Mouse (Mus musculus) stomach, embryonic 16.5 days (tissue): Measurements from ENCODE around the gene Mgat3. TPM values are rescaled to one million over a fixed set of nuclear protein-coding genes. Genes with fewer than 3 reads are reported as not detected.

ENCODE experiments used
- ATAC-seq: fragments of 200-750 bp; cut with Nextera tagmentation; 2 replicates; pipeline ENCODE4 v1.8.0; 2017; ENCODE audit warnings: moderate number of reproducible peaks, moderate TSS enrichment; ENCODE audit not compliant: insufficient read depth, low FRiP score
- H3K27ac ChIP-seq: fragments of 300-500 bp; sonication (generic); 2 replicates; pipeline ENCODE4 v1.5.1; 2014; ENCODE audit warnings: low read length
- H3K27me3 ChIP-seq: fragments of 300-500 bp; sonication (generic); 2 replicates; pipeline ENCODE4 v1.6.1; 2014; ENCODE audit warnings: low read length, control low read depth, mixed read lengths; ENCODE audit not compliant: control insufficient read depth, insufficient read depth
- H3K36me3 ChIP-seq: fragments of 300-500 bp; sonication (generic); 2 replicates; pipeline ENCODE4 v1.6.1; 2014; ENCODE audit warnings: low read length; ENCODE audit not compliant: control insufficient read depth, insufficient read depth
- H3K4me1 ChIP-seq: fragments of 300-500 bp; sonication (generic); 2 replicates; pipeline ENCODE4 v1.6.1; 2014; ENCODE audit warnings: low read length, control low read depth, mixed read lengths; ENCODE audit not compliant: control insufficient read depth, insufficient read depth
- H3K4me2 ChIP-seq: fragments of 300-500 bp; sonication (generic); 2 replicates; pipeline ENCODE4 v1.6.1; 2014; ENCODE audit warnings: low read depth, low read length, mixed read lengths
- H3K4me3 ChIP-seq: fragments of 300-500 bp; sonication (generic); replicated peaks from 2 replicates; pipeline ENCODE4 v1.5.1; 2014; ENCODE audit warnings: mild to moderate bottlenecking, low read length
- H3K9ac ChIP-seq: fragments of 300-500 bp; sonication (generic); 2 replicates; pipeline ENCODE4 v1.6.1; 2014; ENCODE audit warnings: low read length
- H3K9me3 ChIP-seq: fragments of 300-500 bp; sonication (generic); replicated peaks from 2 replicates; pipeline ENCODE4 v1.6.1; 2016; ENCODE audit warnings: low read length, control low read depth; ENCODE audit not compliant: control insufficient read depth
- WGBS: fragments of 180-500 bp; shearing (Covaris S2); extraction: QIAGEN DNeasy Blood & Tissue Kit; methylation state at CpG from one replicate; pipeline ENCODE4 v1.1.7; 2014; 5-methylcytosine and 5-hydroxymethylcytosine counted together
- polyA plus RNA-seq: library from polyadenylated mRNA; unstranded; fragments of >200 nt; fragmentation: Nextera tagmentation; extraction: Ambion mirVana; gene quantifications from 2 replicates; pipeline ENCODE4 v1.2.1, GENCODE M21; 2015

The Mgat3 gene
- polyA plus RNA-seq, result 8.7 and 10.5 TPM in 2 replicates

DNA sequence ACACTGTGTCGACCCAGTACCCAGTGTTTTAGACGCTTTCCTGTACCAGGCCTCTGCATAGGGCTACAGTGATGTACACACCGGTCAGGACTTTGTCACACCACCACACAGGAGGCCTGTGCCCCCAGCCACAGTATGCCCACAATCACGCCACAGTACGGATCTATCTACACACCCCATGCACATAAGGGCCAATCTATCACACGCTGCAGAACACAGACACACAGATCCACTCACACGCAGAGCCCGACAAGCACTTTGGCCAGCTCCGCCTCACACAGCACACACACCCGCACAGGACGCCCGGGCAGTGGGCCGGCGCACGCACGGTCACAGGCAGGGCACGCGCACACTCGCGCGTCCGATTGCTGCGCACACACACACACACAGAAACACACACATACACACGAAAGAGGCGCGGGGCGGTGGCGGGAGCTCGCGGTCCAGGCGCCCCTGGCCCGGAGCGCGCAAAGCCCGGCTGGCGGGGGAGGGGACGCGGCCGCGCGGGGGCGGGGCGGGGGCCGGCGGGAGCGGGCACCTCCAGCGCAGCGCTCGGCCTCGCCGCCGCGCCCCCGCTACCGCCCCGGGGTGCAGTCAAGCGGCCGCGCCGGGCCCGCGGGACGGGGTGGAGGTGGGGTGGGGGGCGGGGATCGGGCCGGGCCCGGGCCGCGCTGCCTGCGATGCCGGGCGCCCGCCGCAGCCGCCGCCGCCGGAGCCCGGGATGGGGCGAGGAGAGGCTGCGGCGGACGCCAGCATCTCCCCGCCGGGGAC, at the start of gene Mgat3:
TSS of gene Mgat3 (plus strand) at position 721 of the 771 bp plus-strand sequence.
- Histone ChIP-seq H3K27ac (peak within 1 kb of the TSS; percentile 91), H3K9me3 (no peaks in the 10 kb centered on the region), H3K4me3 (peak within 1 kb of the TSS; percentile 86), H3K4me2 (peak within 1 kb of the TSS; percentile 78), H3K36me3 (no peaks in the 10 kb centered on the region), H3K4me1 (peaks cover 37% of the 10 kb centered on the region), H3K27me3 (no peaks in the 10 kb centered on the region), H3K9ac (peak within 1 kb of the TSS; percentile 98)
- peak; percentile 68 for ATAC-seq
- WGBS, result 3% methylated on average over 64 of the region's 85 CpGs

DNA sequence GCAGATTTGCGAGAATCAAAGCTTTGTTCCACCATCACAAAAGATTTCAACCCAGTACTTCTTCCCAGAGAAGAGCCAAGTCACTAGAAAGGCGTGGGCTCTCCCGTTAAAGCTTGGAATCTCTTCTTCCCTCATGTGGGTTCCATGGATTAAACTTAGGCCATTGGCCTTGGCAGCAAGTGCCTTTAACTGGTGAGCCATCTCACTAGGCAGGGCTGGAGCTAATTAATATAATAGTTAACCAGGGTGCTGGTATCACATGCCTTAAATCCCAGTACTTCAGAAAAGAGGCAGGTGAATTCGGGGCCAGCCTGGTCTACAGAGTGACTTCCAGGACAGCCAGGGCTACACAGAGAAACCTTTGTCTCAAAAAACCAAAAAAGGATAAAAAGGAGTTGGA, 48.9 kb upstream of the Mgat3 start:
- Histone ChIP-seq H3K9me3 (no peaks in the 10 kb centered on the region), H3K27ac (no peak overlapping the region), H3K4me3 (no peak overlapping the region), H3K4me2 (no peak overlapping the region), H3K4me1 (no peaks in the 10 kb centered on the region), H3K9ac (no peak overlapping the region), H3K36me3 (no peaks in the 10 kb centered on the region), H3K27me3 (no peaks in the 10 kb centered on the region)
- 72% methylated on average over 4 of the region's 4 CpGs for WGBS
- ATAC-seq, result no peak

DNA sequence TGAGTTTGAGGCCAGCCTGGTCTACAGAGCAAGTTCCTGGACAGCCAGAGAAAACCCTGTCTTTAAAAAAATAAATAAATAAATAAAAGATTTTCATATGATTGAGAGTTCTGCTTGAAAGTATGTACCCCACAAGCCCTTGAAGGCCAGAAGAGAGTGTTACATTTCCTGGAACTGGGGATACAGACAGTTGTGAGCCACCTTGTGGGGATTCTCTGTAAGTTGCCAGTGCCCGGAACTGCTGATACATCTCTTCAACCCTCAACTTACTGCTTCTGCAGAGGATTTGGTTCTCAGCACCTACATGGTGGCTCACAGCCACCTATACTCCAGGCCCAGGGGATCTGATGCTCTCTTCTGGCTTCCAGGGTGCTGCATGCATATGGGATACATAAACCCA, 46.3 kb upstream of the Mgat3 start:
- no peaks in the 10 kb centered on the region for H3K36me3 ChIP-seq
- WGBS, result 38% methylated on average over 1 of the region's 1 CpGs
- no peak overlapping the region for H3K4me2 ChIP-seq
- no peaks in the 10 kb centered on the region for H3K4me1 ChIP-seq
- no peak overlapping the region for H3K9ac ChIP-seq
- no peaks in the 10 kb centered on the region for H3K27me3 ChIP-seq
- no peak overlapping the region for H3K4me3 ChIP-seq
- no peaks in the 10 kb centered on the region for H3K9me3 ChIP-seq
- ATAC-seq, result 0 out of 2 replicates have a peak, but pooled peaks have one; percentile 30
- no peak overlapping the region for H3K27ac ChIP-seq

GRCm38 (mm10) chr15:80129982-80130381, 43.5 kb upstream of the Mgat3 start:
- Histone ChIP-seq H3K4me2 (no peak overlapping the region), H3K9me3 (no peaks in the 10 kb centered on the region)
- 87% methylated on average over 6 of the region's 6 CpGs for WGBS

DNA sequence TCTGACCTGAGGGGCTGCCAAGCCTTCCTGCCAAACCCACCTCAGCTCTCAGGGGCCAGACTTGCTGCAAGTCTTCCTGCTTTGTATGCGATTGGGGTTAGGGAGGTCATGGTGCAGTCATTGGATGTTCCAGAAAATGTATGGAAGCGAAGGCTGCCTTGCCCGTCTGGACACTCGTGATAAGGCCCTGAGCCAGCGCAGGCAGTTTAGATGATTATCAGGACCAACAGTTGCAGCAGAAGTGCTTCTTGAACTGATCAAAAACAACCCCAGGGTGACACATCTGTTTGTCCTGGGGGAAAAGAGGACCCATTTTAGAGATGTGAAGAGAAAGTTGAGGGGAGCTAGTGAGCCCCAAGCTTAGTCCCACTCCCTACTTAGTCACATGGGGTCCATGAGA, 42.8 kb upstream of the Mgat3 start:
- H3K4me3 ChIP-seq, result no peak overlapping the region
- H3K9me3 ChIP-seq, result no peaks in the 10 kb centered on the region
- no peaks in the 10 kb centered on the region for H3K36me3 ChIP-seq
- H3K4me2 ChIP-seq, result no peak overlapping the region
- H3K9ac ChIP-seq, result no peak overlapping the region
- ATAC-seq, result no peak
- H3K27ac ChIP-seq, result no peak overlapping the region
- peaks cover 20% of the 10 kb centered on the region for H3K4me1 ChIP-seq
- WGBS, result 70% methylated on average over 5 of the region's 5 CpGs
- H3K27me3 ChIP-seq, result no peaks in the 10 kb centered on the region

More at GRCm38 (mm10) chr15:80129982-80130381, 43.5 kb upstream of the Mgat3 start:
- H3K4me3 ChIP-seq, result no peak overlapping the region
- no peaks in the 10 kb centered on the region for H3K27me3 ChIP-seq
- no peaks in the 10 kb centered on the region for H3K36me3 ChIP-seq
- no peak overlapping the region for H3K27ac ChIP-seq
- no peak overlapping the region for H3K9ac ChIP-seq
- no peak for ATAC-seq
- peaks cover 13% of the 10 kb centered on the region for H3K4me1 ChIP-seq

DNA sequence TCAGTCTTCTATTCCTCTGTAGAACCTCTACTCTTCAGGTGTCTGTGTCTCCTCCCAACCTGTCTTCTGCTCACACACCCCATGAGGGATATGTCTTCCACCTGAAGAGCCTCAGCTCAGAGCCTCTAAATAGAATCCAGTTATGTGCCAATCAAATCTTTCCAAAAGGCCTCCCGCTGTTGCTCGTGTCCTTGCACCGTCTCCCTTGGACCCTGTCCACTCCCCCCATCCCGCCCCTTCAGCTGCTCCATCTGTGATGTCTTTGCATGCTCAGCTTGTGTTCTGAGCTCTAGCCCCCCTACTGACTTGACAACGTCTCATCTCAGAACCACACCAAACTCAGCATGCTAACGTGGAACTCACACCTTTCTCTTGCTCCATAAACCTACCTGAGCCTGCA, 42.1 kb upstream of the Mgat3 start:
- H3K36me3 ChIP-seq, result no peaks in the 10 kb centered on the region
- no peaks in the 10 kb centered on the region for H3K27me3 ChIP-seq
- 73% methylated on average over 6 of the region's 6 CpGs for WGBS
- no peak overlapping the region for H3K9ac ChIP-seq
- H3K9me3 ChIP-seq, result no peaks in the 10 kb centered on the region
- no peak overlapping the region for H3K4me3 ChIP-seq
- no peak overlapping the region for H3K4me2 ChIP-seq
- H3K4me1 ChIP-seq, result peaks cover 20% of the 10 kb centered on the region
- no peak for ATAC-seq
- no peak overlapping the region for H3K27ac ChIP-seq

GRCm38 (mm10) chr15:80132452-80132851, 41.1 kb upstream of the Mgat3 start:
- Histone ChIP-seq H3K4me2 (peak overlapping the region; percentile 60), H3K4me1 (peaks cover 23% of the 10 kb centered on the region), H3K9me3 (no peaks in the 10 kb centered on the region), H3K36me3 (no peaks in the 10 kb centered on the region), H3K27ac (peak overlapping the region; percentile 48; the same call in 1 of the 2 replicates), H3K4me3 (peak overlapping the region; percentile 70), H3K9ac (peak overlapping the region; percentile 84), H3K27me3 (no peaks in the 10 kb centered on the region)
- whole genome bisulfite sequencing, result 80% methylated on average over 9 of the region's 9 CpGs
- no peak for ATAC-seq

- peak; percentile 94 for ATAC-seq
- Histone ChIP-seq H3K27ac (peak within 1 kb of the TSS; percentile 99), H3K9me3 (no peaks in the 10 kb centered on the region), H3K27me3 (no peaks in the 10 kb centered on the region), H3K4me1 (peaks cover 29% of the 10 kb centered on the region), H3K9ac (peak within 1 kb of the TSS; percentile 84), H3K4me3 (peak within 1 kb of the TSS; percentile 70), H3K36me3 (no peaks in the 10 kb centered on the region), H3K4me2 (peak within 1 kb of the TSS; percentile 86)
- WGBS, result under 1% methylated on average over 59 of the region's 59 CpGs
These were observed 40.4 kb upstream of the Mgat3 start, which contains the start of gene Tab1 for GRCm38 (mm10) chr15:80132993-80133586. Gene Tab1, plus strand, starts transcription at chr15:80133127.
